Mouse (Mus musculus) MEL (cell line): ENCODE measurements at regions not wholly inside any gene's neighbourhood (a gene's known extent, or its start where the extent isn't known, plus 50 kb on each side); places are given as distances from the start of the nearest gene placed in this dataset.

Experiments used
- DNase-seq: peaks from one replicate; pipeline ENCODE4 v3.0.0; 2011; ENCODE audit warnings: low read depth, low spot score
- H3K27ac ChIP-seq: 2 replicates; pipeline ENCODE4 v1.5.1; 2012; ENCODE audit warnings: low read depth, mild to moderate bottlenecking, control low read depth, low read length, moderate library complexity; ENCODE audit not compliant: control insufficient read depth
- H3K27me3 ChIP-seq, 2 experiments: fragments of 150-350 bp in 1 of 2; sonication (generic) in 1 of 2; 2 replicates each; pipeline ENCODE4 v1.6.1; 2012; ENCODE audit warnings: low read length in 2 of 2, mild to moderate bottlenecking in 2 of 2, improper control_type of control experiment in 1 of 2, moderate library complexity in 1 of 2; ENCODE audit not compliant: insufficient read depth in 2 of 2, control insufficient read depth in 1 of 2
- H3K36me3 ChIP-seq, 2 experiments: 2 replicates each; pipeline ENCODE4 v1.6.1; 2012 to 2014; ENCODE audit warnings: low read length in 2 of 2, improper control_type of control experiment in 1 of 2, inconsistent platforms in 1 of 2, mild to moderate bottlenecking in 1 of 2; ENCODE audit not compliant: insufficient read depth in 2 of 2, control insufficient read depth in 1 of 2
- H3K4me1 ChIP-seq, 2 experiments: fragments of 150-350 bp in 1 of 2; sonication (generic) in 1 of 2; 2 replicates each; pipeline ENCODE4 v1.6.1; 2012; ENCODE audit warnings: low read length in 2 of 2, improper control_type of control experiment in 1 of 2, mild to moderate bottlenecking in 1 of 2; ENCODE audit not compliant: insufficient read depth in 2 of 2, control insufficient read depth in 1 of 2
- H3K4me3 ChIP-seq, 2 experiments: fragments of 150-350 bp in 1 of 2; sonication (generic) in 1 of 2; 2 replicates each; pipeline ENCODE4 v1.5.1; 2012; ENCODE audit warnings: low read depth in 2 of 2, low read length in 2 of 2, mild to moderate bottlenecking in 2 of 2, moderate library complexity in 2 of 2, control low read depth in 1 of 2, improper control_type of control experiment in 1 of 2; ENCODE audit not compliant: control insufficient read depth in 1 of 2, insufficient read depth in 1 of 2
- H3K79me2 ChIP-seq: 2 replicates; pipeline ENCODE4 v1.6.1; 2012; ENCODE audit warnings: mild to moderate bottlenecking, low read length, moderate library complexity; ENCODE audit not compliant: control insufficient read depth, poor library complexity, insufficient read depth
- H3K9ac ChIP-seq: 2 replicates; pipeline ENCODE4 v1.6.1; 2012; ENCODE audit warnings: low read depth, mild to moderate bottlenecking, control low read depth, low read length, moderate library complexity; ENCODE audit not compliant: control insufficient read depth, poor library complexity, severe bottlenecking
- H3K9me3 ChIP-seq: fragments of 150-350 bp; sonication (generic); replicated peaks from 2 replicates; pipeline ENCODE4 v1.6.1; 2012; ENCODE audit warnings: mild to moderate bottlenecking, low read length, improper control_type of control experiment, moderate library complexity; ENCODE audit not compliant: insufficient read depth
- BHLHE40 ChIP-seq: IDR thresholded peaks from 2 replicates; pipeline ENCODE4 v1.6.1; 2012; ENCODE audit warnings: low read depth, mild to moderate bottlenecking, inconsistent platforms, low read length, improper control_type of control experiment, borderline replicate concordance
- CHD1 ChIP-seq: IDR thresholded peaks from 2 replicates; pipeline ENCODE4 v1.6.1; 2012; ENCODE audit warnings: low read depth, mild to moderate bottlenecking, inconsistent platforms, low read length, improper control_type of control experiment
- E2F4 ChIP-seq: IDR thresholded peaks from 2 replicates; pipeline ENCODE4 v1.6.1; 2011; ENCODE audit warnings: low read depth, low read length, improper control_type of control experiment, borderline replicate concordance
- ETS1 ChIP-seq: IDR thresholded peaks from 2 replicates; pipeline ENCODE4 v1.6.1; 2012; ENCODE audit warnings: low read depth, mild to moderate bottlenecking, inconsistent platforms, low read length, improper control_type of control experiment, moderate library complexity
- GABPA ChIP-seq: IDR thresholded peaks from 2 replicates; pipeline ENCODE4 v1.6.1; 2012; ENCODE audit warnings: low read depth, mild to moderate bottlenecking, inconsistent platforms, low read length, improper control_type of control experiment, moderate library complexity
- KAT2A ChIP-seq: conservative IDR thresholded peaks from 2 replicates; pipeline ENCODE4 v1.6.1; 2012; ENCODE audit warnings: low read depth, low read length, improper control_type of control experiment, inconsistent platforms
- MAX ChIP-seq: IDR thresholded peaks from 2 replicates; pipeline ENCODE4 v1.6.1; 2011; ENCODE audit warnings: low read length, improper control_type of control experiment
- MEF2A ChIP-seq: IDR thresholded peaks from 2 replicates; pipeline ENCODE4 v1.6.1; 2014; ENCODE audit warnings: low read depth, mild to moderate bottlenecking, inconsistent platforms, low read length, improper control_type of control experiment; ENCODE audit not compliant: poor library complexity, insufficient replicate concordance, severe bottlenecking; ENCODE audit errors: extremely low read depth
- MXI1 ChIP-seq: IDR thresholded peaks from 2 replicates; pipeline ENCODE4 v1.6.1; 2011; ENCODE audit warnings: mild to moderate bottlenecking, low read depth, low read length, improper control_type of control experiment
- MYB ChIP-seq: IDR thresholded peaks from 2 replicates; pipeline ENCODE4 v1.6.1; 2011; ENCODE audit warnings: mild to moderate bottlenecking, low read depth, low read length, improper control_type of control experiment
- MYC ChIP-seq: IDR thresholded peaks from 2 replicates; pipeline ENCODE4 v1.6.1; 2011; ENCODE audit warnings: low read depth, mild to moderate bottlenecking, low read length, improper control_type of control experiment, moderate library complexity
- NELFE ChIP-seq: IDR thresholded peaks from 2 replicates; pipeline ENCODE4 v1.6.1; 2011; ENCODE audit warnings: low read depth, low read length, improper control_type of control experiment
- POLR2AphosphoS5 ChIP-seq: IDR thresholded peaks from 2 replicates; pipeline ENCODE4 v1.6.1; 2012; ENCODE audit warnings: low read depth, borderline replicate concordance, mild to moderate bottlenecking, inconsistent platforms, low read length, moderate library complexity, mixed read lengths
- RAD21 ChIP-seq: IDR thresholded peaks from 2 replicates; pipeline ENCODE4 v1.6.1; 2011; ENCODE audit warnings: mild to moderate bottlenecking, low read depth, low read length, improper control_type of control experiment
- RCOR1 ChIP-seq: IDR thresholded peaks from 2 replicates; pipeline ENCODE4 v1.6.1; 2012; ENCODE audit warnings: low read depth, mild to moderate bottlenecking, inconsistent platforms, low read length, improper control_type of control experiment
- SIN3A ChIP-seq: IDR thresholded peaks from 2 replicates; pipeline ENCODE4 v1.6.1; 2012; ENCODE audit warnings: low read length, improper control_type of control experiment, inconsistent platforms
- SMC3 ChIP-seq: IDR thresholded peaks from 2 replicates; pipeline ENCODE4 v1.6.1; 2011; ENCODE audit warnings: low read depth, low read length, improper control_type of control experiment
- TCF12 ChIP-seq: IDR thresholded peaks from 2 replicates; pipeline ENCODE4 v1.6.1; 2014; ENCODE audit warnings: low read depth, mild to moderate bottlenecking, inconsistent platforms, low read length, improper control_type of control experiment, moderate library complexity
- UBTF ChIP-seq: IDR thresholded peaks from 2 replicates; pipeline ENCODE4 v1.6.1; 2012; ENCODE audit warnings: low read depth, mild to moderate bottlenecking, inconsistent platforms, low read length, improper control_type of control experiment, moderate library complexity, borderline replicate concordance; ENCODE audit not compliant: insufficient read depth
- USF1 ChIP-seq: IDR thresholded peaks from 2 replicates; pipeline ENCODE4 v1.6.1; 2014; ENCODE audit warnings: low read depth, mild to moderate bottlenecking, inconsistent platforms, low read length, improper control_type of control experiment, moderate library complexity
- ZKSCAN1 ChIP-seq: IDR thresholded peaks from 2 replicates; pipeline ENCODE4 v1.6.1; 2012; ENCODE audit warnings: low read depth, mild to moderate bottlenecking, inconsistent platforms, low read length, improper control_type of control experiment, moderate library complexity

DNA sequence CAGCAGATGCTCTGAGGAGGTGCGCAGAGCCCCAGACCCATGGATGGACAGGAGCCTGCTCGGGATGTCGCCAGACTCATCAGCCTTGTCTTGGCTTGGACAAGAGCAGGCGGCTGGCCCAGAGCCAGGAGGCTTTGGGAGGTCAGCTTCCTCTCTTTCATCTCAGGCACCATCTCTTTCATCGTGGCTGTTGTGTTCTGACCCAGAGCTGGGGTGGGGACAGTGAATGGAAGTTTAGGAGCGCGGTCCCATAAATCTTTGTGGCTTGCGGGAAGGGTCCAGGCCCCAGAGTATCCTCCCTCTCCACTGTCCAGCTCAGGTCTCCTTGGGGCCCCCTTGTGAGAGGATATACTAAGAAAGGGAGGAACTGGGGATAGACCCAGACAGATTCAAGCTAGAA is 87.2 kb upstream of the Zbtb40 start:
- Histone ChIP-seq H3K27me3 (no peaks in the 10 kb centered on the region), H3K4me1 (no peaks in the 10 kb centered on the region), H3K36me3 (no peaks in the 10 kb centered on the region), H3K4me3 (no peak overlapping the region), H3K79me2 (no peaks in the 10 kb centered on the region), H3K9me3 (no peaks in the 10 kb centered on the region), H3K27ac (no peak overlapping the region), H3K9ac (no peak overlapping the region)
- TF ChIP-seq UBTF (no peak), TCF12 (no peak), USF1 (no peak), MXI1 (no peak), MYC (no peak), RCOR1 (no peak), POLR2AphosphoS5 (no peak), CHD1 (no peak), MYB (no peak), BHLHE40 (no peak), GABPA (no peak), SMC3 (no peak), MAX (no peak), KAT2A (no peak), ZKSCAN1 (no peak), SIN3A (no peak), NELFE (no peak), ETS1 (no peak), MEF2A (no peak)
- DNase-seq = no peak

DNA sequence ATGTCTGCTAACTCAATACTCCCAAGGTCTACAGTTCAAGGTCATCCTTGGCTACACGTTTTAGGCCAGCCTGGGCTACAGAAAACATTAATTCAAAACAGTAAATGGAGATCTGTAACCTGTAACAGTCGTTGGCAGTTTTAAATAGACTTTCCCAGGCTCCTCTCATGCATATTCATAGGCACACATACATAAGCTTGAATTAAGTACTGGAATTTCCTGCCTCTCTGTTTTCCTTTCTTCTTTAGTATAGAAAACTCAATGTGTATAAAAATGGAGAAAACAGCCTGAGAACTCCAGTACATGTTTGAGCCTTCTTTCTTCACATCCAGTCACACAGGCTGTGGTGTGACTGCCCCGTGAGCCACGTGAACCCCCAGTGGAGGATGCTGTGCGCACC is 86.0 kb upstream of the Zbtb40 start:
- H3K27ac ChIP-seq = no peak overlapping the region
- H3K27me3 ChIP-seq = no peaks in the 10 kb centered on the region
- no peak overlapping the region for H3K9ac ChIP-seq
- TF ChIP-seq E2F4 (no peak), RAD21 (no peak)
- H3K79me2 ChIP-seq = no peaks in the 10 kb centered on the region
- H3K4me3 ChIP-seq = no peak overlapping the region
- H3K4me1 ChIP-seq = no peaks in the 10 kb centered on the region
- no peak for DNase-seq
- no peaks in the 10 kb centered on the region for H3K36me3 ChIP-seq
- no peaks in the 10 kb centered on the region for H3K9me3 ChIP-seq
